Mouse (Mus musculus) heart, adult 2 months (tissue): ENCODE measurements at regions not wholly inside any gene's neighbourhood (a gene's known extent, or its start where the extent isn't known, plus 50 kb on each side); places are given as distances from the start of the nearest gene placed in this dataset.
"Not testable (repeated sequence)": the region's sequence is repeated elsewhere in the genome, so short reads cannot be mapped to it uniquely, and the experiment has no call there.

Source experiments
- CTCF ChIP-seq: fragments of 200-600 bp; IDR thresholded peaks from 2 replicates; pipeline ENCODE4 v1.8.1; 2022; ENCODE audit warnings: antibody characterized with exemption, mild to moderate bottlenecking, moderate library complexity
- POLR2A ChIP-seq: fragments of 200-500 bp; IDR thresholded peaks from 2 replicates; pipeline ENCODE4 v1.6.1; 2011; ENCODE audit warnings: mild to moderate bottlenecking, low read depth, low read length, control low read depth; ENCODE audit not compliant: insufficient read depth

DNA sequence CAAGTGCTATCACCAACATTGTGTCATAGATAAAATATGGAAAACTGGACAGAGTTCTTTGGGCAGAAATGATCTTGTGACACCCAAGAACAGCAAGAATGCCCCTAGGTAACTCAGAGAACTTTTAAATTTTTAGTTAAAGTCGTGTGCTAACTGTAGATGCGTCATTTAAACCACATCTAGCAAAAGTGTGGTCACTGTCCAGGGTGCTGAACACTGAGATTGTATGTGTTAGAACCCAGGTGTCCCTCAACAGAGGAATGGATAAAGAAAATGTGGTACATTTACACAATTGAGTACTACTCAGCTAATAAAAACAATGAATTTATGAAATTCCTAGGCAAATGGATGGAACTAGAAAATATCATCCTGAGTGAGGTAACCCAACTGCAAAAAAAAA lies 52.5 kb upstream of the Nmnat3 start:
- TF ChIP-seq CTCF, POLR2A: not testable (repeated sequence)
